Mouse (Mus musculus) forebrain, embryonic 16.5 days (tissue): Measurements from ENCODE around the gene N4bp2l1. TPM values are rescaled to one million over a fixed set of nuclear protein-coding genes. Genes with fewer than 3 reads are reported as not detected.

Experiments used
- ATAC-seq: fragments of 200-750 bp; cut with Nextera tagmentation; 2 replicates; pipeline ENCODE4 v1.8.0; 2017; ENCODE audit warnings: mild to moderate bottlenecking, moderate library complexity
- H3K27ac ChIP-seq: fragments of 300-500 bp; sonication (generic); 2 replicates; pipeline ENCODE4 v1.5.1; 2014; ENCODE audit warnings: low read length, control low read depth
- H3K27me3 ChIP-seq: fragments of 300-500 bp; sonication (generic); replicated peaks from 2 replicates; pipeline ENCODE4 v1.6.1; 2014; ENCODE audit warnings: low read length; ENCODE audit not compliant: control insufficient read depth, insufficient read depth
- H3K36me3 ChIP-seq: fragments of 300-500 bp; sonication (generic); 2 replicates; pipeline ENCODE4 v1.6.1; 2014; ENCODE audit not compliant: control insufficient read depth, insufficient read depth
- H3K4me1 ChIP-seq: fragments of 300-500 bp; sonication (generic); replicated peaks from 2 replicates; pipeline ENCODE4 v1.6.1; 2014; ENCODE audit warnings: low read length; ENCODE audit not compliant: control insufficient read depth, insufficient read depth
- H3K4me2 ChIP-seq: fragments of 300-500 bp; sonication (generic); 2 replicates; pipeline ENCODE4 v1.6.1; 2014; ENCODE audit warnings: mild to moderate bottlenecking, low read length, control low read depth
- H3K4me3 ChIP-seq: fragments of 300-500 bp; sonication (generic); replicated peaks from 2 replicates; pipeline ENCODE4 v1.5.1; 2014; ENCODE audit warnings: mild to moderate bottlenecking, low read length, control low read depth
- H3K9ac ChIP-seq: fragments of 300-500 bp; sonication (generic); replicated peaks from 2 replicates; pipeline ENCODE4 v1.6.1; 2014; ENCODE audit warnings: low read depth, low read length, control low read depth
- H3K9me3 ChIP-seq: fragments of 300-500 bp; sonication (generic); 2 replicates; pipeline ENCODE4 v1.6.1; 2016; ENCODE audit warnings: low read length; ENCODE audit not compliant: control insufficient read depth
- WGBS: fragments of 180-500 bp; shearing (Covaris S2); extraction: QIAGEN DNeasy Blood & Tissue Kit; methylation state at CpG from one replicate; pipeline ENCODE4 v1.1.7; 2014; 5-methylcytosine and 5-hydroxymethylcytosine counted together
- polyA plus RNA-seq: library from polyadenylated mRNA; unstranded; fragments of >200 nt; fragmentation: Nextera tagmentation; extraction: Ambion mirVana; gene quantifications from 2 replicates; pipeline ENCODE4 v1.2.1, GENCODE M21; 2015

N4bp2l1 gene
- polyA plus RNA-seq, 1 experiment from 2014 or later, result 12.9 TPM

DNA sequence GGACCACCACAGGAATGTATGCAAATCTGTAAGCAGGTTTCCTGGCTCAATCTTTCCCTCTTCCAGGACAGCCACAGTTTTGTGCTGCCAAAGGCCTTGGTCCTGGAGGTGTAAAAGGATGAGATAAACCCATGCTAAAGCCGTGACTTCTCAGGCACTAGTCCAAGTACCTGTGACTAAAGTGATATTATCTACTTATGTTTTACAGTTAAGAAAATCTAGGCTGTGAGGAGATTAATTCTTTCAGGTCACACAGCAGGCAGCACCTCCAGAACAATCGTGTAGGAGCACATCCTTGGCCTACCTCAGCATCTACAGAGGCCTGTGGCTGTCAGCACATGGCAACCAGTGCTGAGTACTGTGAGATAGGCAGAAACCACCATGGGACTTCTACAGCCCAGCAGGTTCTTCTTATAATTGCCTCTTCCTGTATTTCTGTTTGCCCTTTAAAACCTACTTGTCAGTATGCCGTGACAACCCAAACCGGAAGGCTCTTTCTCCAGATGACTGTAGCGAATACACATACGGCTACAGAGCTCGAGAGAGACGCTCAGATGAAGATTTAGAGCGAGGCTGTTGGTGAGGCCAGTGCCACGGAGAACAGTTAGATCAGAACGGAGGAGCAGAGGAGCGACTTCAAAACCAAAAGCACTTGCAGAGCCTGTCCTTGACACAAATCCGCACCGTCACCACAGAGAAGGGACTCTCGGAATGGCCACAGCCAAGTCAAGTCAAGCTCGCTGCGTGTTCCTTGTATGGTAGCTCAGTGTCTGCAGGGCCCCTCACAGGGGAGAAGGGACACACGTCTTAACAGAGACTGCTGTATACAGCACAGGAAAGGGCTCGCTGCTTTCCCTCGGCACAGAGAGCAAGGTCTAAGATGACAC is 3.8 kb upstream of the N4bp2l1 start:
- 82% methylated on average over 20 of the region's 20 CpGs for WGBS

DNA sequence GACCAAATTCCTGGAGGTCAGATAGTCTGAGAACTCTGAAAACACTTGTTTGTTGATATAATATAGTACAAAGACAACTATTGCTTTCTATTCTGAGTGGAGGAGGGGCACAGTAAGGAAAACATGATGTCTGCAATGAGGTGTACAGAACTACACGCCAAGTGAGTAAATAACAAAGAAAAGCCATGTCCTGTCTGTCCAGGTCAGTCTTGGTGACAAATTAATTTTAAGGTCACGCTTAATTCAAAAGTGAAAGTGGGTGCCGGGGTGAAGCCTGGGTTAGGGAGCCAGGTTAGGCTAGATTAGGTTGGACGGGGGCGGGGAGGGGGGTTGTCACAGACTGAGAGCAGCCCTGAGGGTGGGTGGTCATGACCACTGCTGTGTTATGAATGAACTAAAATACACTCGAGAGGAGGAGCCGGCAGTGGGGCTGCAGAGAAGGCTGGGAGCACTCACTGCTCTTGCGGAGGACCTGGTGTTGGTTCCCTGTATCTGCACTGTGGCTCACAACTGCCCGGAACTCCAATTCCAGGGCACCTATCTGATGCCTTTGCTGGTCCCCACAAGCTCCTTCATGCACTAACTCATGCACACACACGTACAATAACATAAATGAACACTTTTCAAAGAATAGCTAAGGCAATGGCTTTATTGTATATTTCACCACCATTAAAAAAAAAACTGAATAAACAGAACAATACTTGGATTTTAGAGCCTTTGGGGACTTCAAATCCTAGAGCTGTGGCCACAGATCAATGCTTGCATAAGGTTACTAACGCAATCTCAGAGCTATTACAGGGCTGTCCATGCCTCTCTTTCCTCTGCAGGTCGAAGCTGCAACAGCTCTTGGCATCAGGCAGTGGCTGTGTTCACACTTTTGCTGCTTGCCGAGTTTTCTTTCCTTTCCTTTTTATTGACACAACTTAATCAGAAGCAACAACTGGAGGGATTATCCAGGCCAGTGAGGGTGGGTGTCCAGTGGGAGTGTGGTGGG is 2.6 kb upstream of the N4bp2l1 start:
- no peak for ATAC-seq
- WGBS, result 71% methylated on average over 13 of the region's 13 CpGs
- H3K9ac ChIP-seq, result no peak overlapping the region
- H3K27ac ChIP-seq, result no peak overlapping the region
- H3K9me3 ChIP-seq, result no peaks in the 10 kb centered on the region
- no peak overlapping the region for H3K4me3 ChIP-seq
- peaks cover 14% of the 10 kb centered on the region for H3K4me1 ChIP-seq
- H3K36me3 ChIP-seq, result 0 out of 2 replicates have a peak, but pooled peaks cover 3% of the 10 kb centered on the region
- peaks cover 2% of the 10 kb centered on the region; the same call in 1 of the 2 replicates for H3K27me3 ChIP-seq
- no peak overlapping the region for H3K4me2 ChIP-seq

More for the DNA sequence above, 3.8 kb upstream of the N4bp2l1 start:
- Histone ChIP-seq H3K4me1 (peaks cover 10% of the 10 kb centered on the region), H3K36me3 (0 out of 2 replicates have a peak, but pooled peaks cover 3% of the 10 kb centered on the region), H3K9ac (no peak overlapping the region), H3K27me3 (no peaks in the 10 kb centered on the region), H3K4me2 (no peak overlapping the region), H3K9me3 (no peaks in the 10 kb centered on the region), H3K27ac (no peak overlapping the region), H3K4me3 (no peak overlapping the region)
- ATAC-seq, result 0 out of 2 replicates have a peak, but pooled peaks have one; percentile 8

DNA sequence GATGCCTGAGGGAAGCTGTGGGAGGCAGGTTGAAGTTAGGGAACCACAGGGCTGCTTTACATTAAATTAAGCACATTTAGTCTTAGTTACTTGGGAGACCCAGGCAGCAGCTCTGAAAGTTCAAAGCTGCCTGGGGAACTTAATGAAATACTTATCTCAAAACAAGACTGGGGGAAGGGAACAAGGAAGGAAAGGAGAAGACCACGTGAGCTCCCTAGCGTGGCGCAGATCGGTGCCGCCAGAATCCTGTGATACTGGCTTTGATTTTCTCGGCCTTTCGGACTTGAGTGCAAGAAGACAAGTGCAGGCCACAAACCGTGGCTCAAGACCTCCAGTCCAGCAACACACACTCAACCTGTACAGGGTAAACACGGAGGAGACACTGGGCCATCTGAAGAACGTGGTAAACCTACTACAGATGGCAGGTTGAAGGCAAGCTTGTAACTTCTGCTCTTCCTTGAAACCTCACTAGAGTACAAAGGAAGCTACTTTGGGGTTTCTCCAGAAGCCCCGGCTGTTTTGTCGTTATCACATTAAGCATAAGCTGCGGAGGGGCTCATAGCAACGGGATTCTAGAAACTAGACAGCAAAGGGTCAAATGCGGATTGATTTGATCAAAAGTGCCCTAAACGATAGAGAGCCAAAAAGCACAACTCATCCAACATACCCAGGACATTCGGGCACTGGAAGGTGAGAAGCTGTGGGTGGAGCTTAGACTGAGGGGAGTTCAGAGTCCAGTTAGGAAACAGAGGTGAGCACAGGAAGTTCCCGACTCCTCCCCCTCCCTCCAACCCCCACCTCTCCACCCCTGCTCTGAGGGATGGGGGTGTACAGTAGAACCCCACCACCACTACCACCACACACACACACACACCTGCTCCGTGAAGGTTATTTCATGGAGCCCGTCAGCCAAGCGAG is 1.5 kb upstream of the N4bp2l1 start:
- Histone ChIP-seq H3K4me3 (no peak overlapping the region), H3K9ac (no peak overlapping the region), H3K9me3 (no peaks in the 10 kb centered on the region), H3K4me1 (peaks cover 17% of the 10 kb centered on the region), H3K36me3 (no peaks in the 10 kb centered on the region), H3K27me3 (peaks cover 2% of the 10 kb centered on the region; the same call in 1 of the 2 replicates), H3K27ac (no peak overlapping the region), H3K4me2 (no peak overlapping the region)
- ATAC-seq, result no peak
- 69% methylated on average over 21 of the region's 21 CpGs for WGBS

DNA sequence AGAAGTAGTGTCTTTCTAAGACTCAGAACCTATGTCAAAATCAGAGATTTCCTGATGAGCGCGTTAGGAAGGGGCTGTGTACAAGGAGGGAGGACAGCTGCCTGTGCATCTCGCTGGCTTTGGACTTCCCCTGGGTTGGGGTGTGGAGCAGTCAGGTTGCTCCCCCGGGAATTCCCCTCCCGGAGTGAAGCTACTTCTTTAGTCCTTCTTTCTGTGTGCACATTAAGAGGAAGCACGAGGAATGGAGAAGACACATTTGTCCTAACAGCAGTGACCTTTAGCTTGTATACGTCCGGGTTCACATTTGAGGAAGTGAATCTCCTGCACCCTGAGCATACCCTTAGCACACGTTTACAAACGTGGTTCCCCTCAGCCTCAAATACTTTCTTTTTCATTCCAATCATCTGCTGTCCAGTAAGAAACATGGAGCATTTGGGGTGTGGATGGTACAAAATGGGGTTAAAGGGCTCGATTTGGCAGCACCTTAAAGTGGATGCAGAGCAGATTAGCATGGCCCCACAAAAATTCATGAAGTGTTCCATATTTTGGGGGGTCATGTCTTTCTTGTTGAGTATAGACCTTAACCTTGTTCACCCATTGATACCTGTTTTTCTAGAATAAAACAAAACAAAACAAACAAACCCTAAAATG is 1.5 kb downstream of the N4bp2l1 start:
- Histone ChIP-seq H3K27me3 (peaks cover 10% of the 10 kb centered on the region; the same call in 1 of the 2 replicates), H3K36me3 (no peaks in the 10 kb centered on the region), H3K4me3 (no peak overlapping the region), H3K9ac (no peak overlapping the region), H3K27ac (no peak overlapping the region), H3K4me2 (no peak overlapping the region), H3K4me1 (peaks cover 15% of the 10 kb centered on the region), H3K9me3 (no peaks in the 10 kb centered on the region)
- ATAC-seq, result no peak
- WGBS, result 52% methylated on average over 11 of the region's 11 CpGs

DNA sequence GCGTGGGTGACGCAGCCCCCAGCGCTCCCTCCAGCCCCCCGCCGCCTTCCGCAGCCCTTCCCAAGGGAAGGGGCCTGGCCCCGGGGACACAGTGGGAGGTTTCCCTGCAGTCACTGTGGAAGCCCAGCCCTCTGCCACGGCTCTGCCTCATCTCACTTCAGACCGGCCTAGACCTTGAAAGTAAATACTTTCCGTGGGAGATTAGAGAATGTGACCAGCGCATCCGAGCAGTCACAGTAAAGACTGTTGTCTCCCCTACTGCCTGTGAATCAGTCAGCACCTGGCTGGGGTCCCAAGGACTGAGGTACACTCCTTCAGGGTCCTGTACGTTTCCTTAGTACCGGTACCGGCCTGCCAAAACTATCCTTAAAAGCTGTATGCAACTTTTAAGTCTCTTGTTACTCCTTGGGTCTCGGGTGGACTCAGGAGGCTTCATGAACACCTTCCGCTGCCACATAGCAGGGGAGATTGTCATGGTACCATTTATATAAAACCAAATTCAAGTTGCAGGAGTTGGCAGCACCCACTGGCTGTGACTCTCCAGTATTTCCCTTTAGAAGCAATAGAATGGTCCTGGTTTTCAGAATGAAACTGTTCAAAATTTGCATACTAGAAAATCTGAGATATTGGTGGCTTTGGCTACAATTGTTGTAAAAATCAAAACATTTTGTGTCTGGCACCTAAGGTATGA is 2.2 kb downstream of the N4bp2l1 start:
- Histone ChIP-seq H3K4me2 (peak overlapping the region; percentile 95), H3K4me3 (peak overlapping the region; percentile 83), H3K4me1 (peaks cover 15% of the 10 kb centered on the region), H3K27me3 (peaks cover 10% of the 10 kb centered on the region; the same call in 1 of the 2 replicates), H3K9me3 (no peaks in the 10 kb centered on the region), H3K36me3 (no peaks in the 10 kb centered on the region), H3K27ac (no peak overlapping the region), H3K9ac (peak overlapping the region; percentile 73)
- 6% methylated on average over 17 of the region's 17 CpGs for WGBS
- ATAC-seq, result peak; percentile 72

DNA sequence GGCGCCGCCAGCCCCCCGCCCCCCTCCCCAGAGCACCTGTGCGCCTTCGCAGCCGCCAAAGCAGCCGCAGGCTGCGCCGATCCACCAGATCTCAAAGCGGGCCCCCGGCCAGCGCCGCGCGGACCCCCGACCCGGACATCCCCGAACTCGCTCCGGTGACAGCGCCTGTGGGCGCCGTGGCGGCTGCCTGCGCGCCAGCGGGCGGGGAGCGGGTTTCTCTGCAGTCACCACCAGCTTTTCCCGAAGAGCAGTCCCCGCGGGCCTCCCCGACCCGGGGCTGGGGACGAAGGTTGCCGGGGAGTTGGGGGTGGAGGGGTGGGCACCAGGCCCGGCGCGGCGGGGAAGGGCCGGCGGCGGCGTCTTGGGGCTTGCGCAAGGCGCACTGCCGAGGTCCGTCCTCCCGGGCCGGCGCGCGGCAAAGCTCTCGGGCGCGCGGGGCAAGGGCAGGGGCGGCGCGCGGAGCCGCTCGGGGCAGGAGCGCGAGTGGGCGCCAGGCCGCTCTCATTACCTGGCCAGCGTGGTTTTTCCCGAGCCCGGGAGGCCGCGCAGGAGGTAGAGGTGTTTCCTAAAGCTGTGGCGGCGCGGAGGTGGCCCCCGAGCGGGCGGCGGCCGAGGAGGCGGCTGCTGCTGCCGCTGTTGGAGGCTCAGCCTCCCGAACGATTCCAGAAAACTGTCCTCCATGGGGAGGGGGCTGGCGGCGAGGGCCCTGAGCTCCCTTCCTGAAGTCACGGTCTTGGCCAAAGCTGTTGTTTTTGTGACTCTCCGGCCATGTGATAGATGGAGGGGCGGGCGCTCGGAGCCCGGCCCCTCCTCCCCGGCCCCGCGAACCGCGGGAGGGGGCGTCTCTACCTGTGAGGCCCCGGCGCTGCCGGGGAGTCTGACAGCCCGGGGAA is 3.0 kb downstream of the N4bp2l1 start:
- Histone ChIP-seq H3K27ac (no peak overlapping the region), H3K27me3 (peaks cover 10% of the 10 kb centered on the region; the same call in 1 of the 2 replicates), H3K36me3 (no peaks in the 10 kb centered on the region), H3K4me3 (peak overlapping the region; percentile 83), H3K9me3 (no peaks in the 10 kb centered on the region), H3K4me1 (peaks cover 15% of the 10 kb centered on the region), H3K4me2 (peak overlapping the region; percentile 95), H3K9ac (peak overlapping the region; percentile 73)
- peak; percentile 78 for ATAC-seq
- under 1% methylated on average over 100 of the region's 102 CpGs for WGBS

DNA sequence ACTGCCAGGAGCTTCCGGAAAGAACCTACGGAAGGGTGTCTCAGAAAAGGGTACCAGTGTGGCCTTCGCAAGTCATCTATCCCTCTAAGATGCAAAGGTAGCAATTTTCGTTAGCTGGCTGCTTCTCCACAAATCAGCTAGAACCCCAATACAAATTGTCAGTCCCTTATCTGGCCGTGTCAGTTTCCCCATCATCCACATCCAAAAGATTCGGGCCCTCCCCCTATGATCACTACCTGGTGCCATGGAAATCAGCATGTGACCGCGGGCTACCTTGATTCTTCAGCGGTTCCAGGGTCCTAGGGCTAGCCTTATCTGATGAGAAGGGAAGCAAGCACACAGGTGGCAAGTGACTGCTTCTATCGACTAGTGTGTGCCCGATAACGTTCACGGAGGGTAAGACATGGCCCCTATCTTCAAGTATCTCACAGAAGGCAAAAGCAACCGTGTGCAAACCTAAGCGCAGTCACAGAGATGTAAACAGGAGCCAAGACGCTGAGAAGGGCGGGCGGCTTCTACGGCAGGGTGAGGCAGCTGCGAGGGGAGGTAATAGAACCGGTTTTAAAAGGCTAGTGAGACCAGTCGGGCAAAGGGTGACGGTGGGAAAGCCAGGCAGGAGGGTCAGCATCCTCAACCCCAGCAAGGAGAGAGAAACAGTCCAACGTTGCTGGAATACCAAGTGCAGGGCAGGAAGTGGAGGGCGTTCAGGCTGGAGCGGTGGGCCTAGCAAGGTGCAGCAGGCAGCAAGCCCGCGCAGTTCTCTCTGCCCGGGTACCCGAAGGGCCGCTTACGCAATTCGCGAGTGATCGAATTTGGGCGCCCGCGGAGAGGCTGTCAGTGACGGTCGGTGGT is 3.9 kb downstream of the N4bp2l1 start:
- peak; percentile 45 for ATAC-seq
- no peak overlapping the region for H3K27ac ChIP-seq
- H3K4me3 ChIP-seq, result peak overlapping the region; percentile 83
- peaks cover 15% of the 10 kb centered on the region for H3K4me1 ChIP-seq
- H3K27me3 ChIP-seq, result peaks cover 10% of the 10 kb centered on the region; the same call in 1 of the 2 replicates
- H3K9ac ChIP-seq, result peak overlapping the region; percentile 73
- H3K4me2 ChIP-seq, result peak overlapping the region; percentile 95
- 10% methylated on average over 40 of the region's 40 CpGs for WGBS
- H3K9me3 ChIP-seq, result no peaks in the 10 kb centered on the region
- H3K36me3 ChIP-seq, result no peaks in the 10 kb centered on the region
